Mouse (Mus musculus) lung, postnatal 14 days (tissue): ENCODE results near the gene Cep350.

ENCODE experiments used
- DNase-seq: peaks from one replicate; pipeline ENCODE4 v3.0.0; 2021

The Cep350 gene

GRCm38 (mm10) chr1:155808261-155808660 lies 164.8 kb downstream of the Cep350 start:
- no peak for DNase-seq

GRCm38 (mm10) chr1:155805607-155806006 lies 167.4 kb downstream of the Cep350 start:
- DNase-seq, result peak; percentile 12

DNA sequence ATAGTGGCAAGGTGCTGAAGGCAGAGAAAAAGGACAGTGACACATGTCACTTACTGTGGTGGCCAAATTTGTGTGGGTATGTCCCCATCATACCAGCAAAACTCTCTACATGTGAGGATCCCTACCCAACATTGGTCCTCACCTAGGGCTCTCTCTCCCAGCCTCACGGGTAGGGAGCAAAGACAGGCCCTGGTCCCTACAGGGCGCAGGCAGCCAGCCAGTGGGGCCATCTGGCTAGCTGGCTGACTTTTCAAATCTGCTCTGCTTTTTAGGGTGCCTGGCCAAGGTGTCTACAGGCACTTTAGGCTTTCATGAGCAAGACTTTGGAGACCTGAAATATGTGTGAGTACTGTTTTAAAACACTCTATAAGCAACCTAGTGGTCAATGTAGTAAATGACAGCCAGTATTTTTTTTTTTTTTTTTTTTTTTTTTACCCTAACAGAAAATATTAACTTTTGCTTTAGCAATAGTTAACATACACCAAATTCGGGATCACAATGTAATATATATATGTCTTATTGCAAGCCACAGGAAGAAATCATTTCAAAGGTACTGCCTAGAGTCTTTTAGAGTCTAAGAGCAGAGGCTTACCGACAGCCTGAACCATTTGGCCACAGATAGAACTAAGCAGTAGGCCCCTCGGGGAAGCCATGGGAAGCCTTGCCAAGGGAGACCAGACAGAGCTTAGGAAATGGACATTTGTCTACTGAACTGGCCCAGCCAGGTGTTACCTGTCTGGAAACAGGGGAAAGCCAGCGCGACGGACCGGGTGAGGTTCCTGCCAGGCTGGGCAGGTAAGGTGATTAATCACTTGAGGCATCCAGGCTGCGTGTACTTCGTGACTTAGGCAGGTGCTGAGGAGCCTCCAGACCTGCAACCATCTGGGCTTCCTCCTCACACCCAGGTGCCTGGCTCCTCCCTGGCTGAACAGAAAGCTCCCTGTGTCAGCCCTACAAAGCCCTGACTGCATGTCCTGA lies 171.8 kb downstream of the Cep350 start:
- no peak for DNase-seq

DNA sequence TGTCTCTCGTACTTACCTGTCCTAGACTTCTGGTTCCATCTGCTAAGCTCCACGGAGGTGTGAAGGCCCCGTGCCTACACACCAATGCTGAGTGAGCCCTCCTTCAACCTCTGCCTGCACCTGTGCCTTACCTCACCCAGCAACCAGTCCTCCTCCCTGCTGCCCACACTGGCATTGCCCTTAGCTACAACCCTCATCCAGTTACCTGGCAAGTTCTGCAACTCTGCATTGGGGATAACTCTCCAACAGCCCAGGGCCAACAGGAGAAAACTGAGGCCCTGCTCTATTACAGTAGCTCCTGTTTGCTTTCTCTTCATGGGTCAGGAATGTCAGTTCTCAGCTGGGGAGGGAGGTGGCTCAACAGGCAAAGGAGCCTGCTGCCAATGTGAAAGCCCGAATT lies 175.1 kb downstream of the Cep350 start:
- DNase-seq, result no peak

DNA sequence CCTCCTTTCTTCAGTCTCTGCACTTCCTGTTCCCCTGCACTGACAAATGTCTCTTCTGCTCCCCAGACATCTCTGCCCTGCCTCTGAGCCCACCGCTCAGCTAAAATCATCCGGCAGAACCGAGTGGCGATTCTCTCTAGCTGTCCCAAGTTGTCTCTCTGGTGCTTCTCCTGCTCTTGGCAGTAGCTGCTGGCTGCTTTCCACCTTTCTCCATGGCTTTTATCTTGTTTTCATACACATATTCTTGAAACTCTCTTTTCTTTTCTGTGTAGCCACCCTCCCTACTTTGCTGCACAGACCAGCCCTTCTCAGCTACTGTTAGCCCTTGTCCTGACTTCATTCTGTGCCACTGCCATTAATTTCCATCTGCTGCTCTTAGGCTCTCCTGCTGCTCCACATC lies 175.6 kb downstream of the Cep350 start:
- DNase-seq, result no peak

- DNase-seq, result no peak
Measured at GRCm38 (mm10) chr1:155796757-155797405, 176.2 kb downstream of the Cep350 start.

GRCm38 (mm10) chr1:155795791-155796233 lies 177.2 kb downstream of the Cep350 start:
- DNase-seq, result peak; percentile 56
